ENCODE assay signal across 8 mouse cellular contexts in genomic region chr2:73592231-73593100, GRCm38 (mm10). TPM values are rescaled to one million over a fixed set of nuclear protein-coding genes. Genes with fewer than 3 reads are reported as not detected.
A peak's percentile ranks its signal among the peaks of the same experiment; 100 is the strongest.
DNase-seq lines count a peak whose midpoint lies in the region; ATAC-seq and TF ChIP-seq lines count a peak whose summit lies in the region.

No protein-coding gene starts in this region.

- peak overlapping the region; percentile 16 for H3K4me2 ChIP-seq in liver, postnatal 0 days (ENCODE audit: low read depth, low read length)
- no peak overlapping the region for H3K4me2 ChIP-seq in liver, embryonic 11.5 days
- H3K4me2 ChIP-seq in kidney, embryonic 14.5 days (replicated peaks; ENCODE audit: low read depth, low read length), result no peak overlapping the region
- peak overlapping the region; percentile 44 for H3K4me2 ChIP-seq in lung, postnatal 0 days (replicated peaks; ENCODE audit: low read depth, low read length)
- H3K4me2 ChIP-seq in hindbrain, embryonic 13.5 days, result no peak overlapping the region

- no peak overlapping the region for H3K4me3 ChIP-seq in liver, postnatal 0 days (ENCODE audit: low read depth, low read length)
- no peak overlapping the region for H3K4me3 ChIP-seq in liver, embryonic 11.5 days (ENCODE audit: low read depth, low read length)
- no peak overlapping the region for H3K4me3 ChIP-seq in kidney, embryonic 14.5 days (ENCODE audit: low read length)
- H3K4me3 ChIP-seq in lung, postnatal 0 days (ENCODE audit: low read depth, low read length), result peak overlapping the region; percentile 9; the same call in 1 of the 2 replicates
- H3K4me3 ChIP-seq in hindbrain, embryonic 13.5 days, result no peak overlapping the region

- no peaks in the 10 kb centered on the region for H3K9me3 ChIP-seq in liver, postnatal 0 days (ENCODE audit: low read length)
- H3K9me3 ChIP-seq in liver, embryonic 11.5 days (ENCODE audit: control insufficient read depth, low read length), result no peaks in the 10 kb centered on the region
- no peaks in the 10 kb centered on the region for H3K9me3 ChIP-seq in kidney, embryonic 14.5 days (ENCODE audit: control insufficient read depth, low read length)
- no peaks in the 10 kb centered on the region for H3K9me3 ChIP-seq in lung, postnatal 0 days (ENCODE audit: low read length)
- no peaks in the 10 kb centered on the region for H3K9me3 ChIP-seq in hindbrain, embryonic 13.5 days

- 48% methylated on average over 14 of the region's 14 CpGs for WGBS in liver, postnatal 0 days (ENCODE audit: insufficient replicate concordance)
- 67% methylated on average over 14 of the region's 14 CpGs for WGBS in liver, embryonic 11.5 days
- 58% methylated on average over 14 of the region's 14 CpGs for WGBS in kidney, embryonic 14.5 days
- 20% methylated on average over 14 of the region's 14 CpGs for WGBS in lung, postnatal 0 days
- 80% methylated on average over 14 of the region's 14 CpGs for WGBS in hindbrain, embryonic 13.5 days

- no peak for TF ChIP-seq EP300 in liver, postnatal 0 days (IDR thresholded peaks at IDR 0.05; ENCODE audit: low read depth)
- peak; percentile 16; the same call in 1 of the 2 replicates for TF ChIP-seq EP300 in lung, postnatal 0 days (IDR thresholded peaks at IDR 0.05)

- 0 out of 2 replicates have a peak, but pooled peaks cover 3% of the 10 kb centered on the region for H3K4me1 ChIP-seq in liver, postnatal 0 days (ENCODE audit: insufficient read depth)
- H3K4me1 ChIP-seq in liver, embryonic 11.5 days (replicated peaks; ENCODE audit: control insufficient read depth, insufficient read depth, low read length), result peaks cover 8% of the 10 kb centered on the region; the same call in 1 of the 2 replicates
- peaks cover 28% of the 10 kb centered on the region for H3K4me1 ChIP-seq in kidney, embryonic 14.5 days (ENCODE audit: control insufficient read depth, insufficient read depth, low read length)
- H3K4me1 ChIP-seq in lung, postnatal 0 days (ENCODE audit: insufficient read depth, low read depth, low read length), result peaks cover 18% of the 10 kb centered on the region; the same call in 1 of the 2 replicates
- H3K4me1 ChIP-seq in hindbrain, embryonic 13.5 days (replicated peaks), result peaks cover 17% of the 10 kb centered on the region

- TF ChIP-seq CTCF in liver, postnatal 0 days (IDR thresholded peaks at IDR 0.05; ENCODE audit: low read depth), result no peak
- TF ChIP-seq CTCF in lung, postnatal 0 days (IDR thresholded peaks at IDR 0.05), result no peak

- no peak overlapping the region for H3K9ac ChIP-seq in liver, postnatal 0 days (replicated peaks)
- H3K9ac ChIP-seq in liver, embryonic 11.5 days (ENCODE audit: low read depth, low read length), result no peak overlapping the region
- H3K9ac ChIP-seq in kidney, embryonic 14.5 days (ENCODE audit: low read depth, low read length), result no peak overlapping the region
- H3K9ac ChIP-seq in lung, postnatal 0 days (replicated peaks; ENCODE audit: low read depth), result no peak overlapping the region
- H3K9ac ChIP-seq in hindbrain, embryonic 13.5 days, result no peak overlapping the region

- no peak for DNase-seq in liver, postnatal 0 days
- DNase-seq in liver, embryonic 11.5 days (ENCODE audit: low spot score), result no peak
- DNase-seq in heart, adult 11 months, result peak; percentile 99
- peak; percentile 89 for DNase-seq in lung, postnatal 0 days (ENCODE audit: low spot score)
- no peak for DNase-seq in spleen, adult 18-20 months
- no peak for DNase-seq in MN1 (ENCODE audit: low spot score)

- no peaks in the 10 kb centered on the region for H3K36me3 ChIP-seq in liver, postnatal 0 days (replicated peaks; ENCODE audit: insufficient read depth, low read length)
- H3K36me3 ChIP-seq in liver, embryonic 11.5 days (ENCODE audit: control insufficient read depth, insufficient read depth, low read length), result no peaks in the 10 kb centered on the region
- no peaks in the 10 kb centered on the region for H3K36me3 ChIP-seq in kidney, embryonic 14.5 days (ENCODE audit: control insufficient read depth, insufficient read depth, low read length)
- H3K36me3 ChIP-seq in lung, postnatal 0 days (ENCODE audit: insufficient read depth, low read length), result no peaks in the 10 kb centered on the region
- no peaks in the 10 kb centered on the region for H3K36me3 ChIP-seq in hindbrain, embryonic 13.5 days

- H3K27me3 ChIP-seq in liver, postnatal 0 days (ENCODE audit: insufficient read depth, low read length), result no peaks in the 10 kb centered on the region
- H3K27me3 ChIP-seq in liver, embryonic 11.5 days (replicated peaks; ENCODE audit: control insufficient read depth, insufficient read depth, low read length), result no peaks in the 10 kb centered on the region
- H3K27me3 ChIP-seq in kidney, embryonic 14.5 days (ENCODE audit: control insufficient read depth, insufficient read depth, low read length), result no peaks in the 10 kb centered on the region
- H3K27me3 ChIP-seq in lung, postnatal 0 days (replicated peaks; ENCODE audit: insufficient read depth, low read length), result no peaks in the 10 kb centered on the region
- H3K27me3 ChIP-seq in hindbrain, embryonic 13.5 days, result 0 out of 2 replicates have a peak, but pooled peaks cover 2% of the 10 kb centered on the region

- no peak; the same call in 1 of the 2 replicates for ATAC-seq in liver, postnatal 0 days
- no peak for ATAC-seq in liver, embryonic 11.5 days (replicated peaks; ENCODE audit: low FRiP score)
- ATAC-seq in kidney, embryonic 14.5 days (ENCODE audit: low FRiP score, low TSS enrichment), result 0 out of 2 replicates have a peak, but pooled peaks have one; percentile 18
- ATAC-seq in lung, postnatal 0 days, result peak; percentile 91
- ATAC-seq in hindbrain, embryonic 13.5 days (ENCODE audit: low FRiP score), result no peak

- H3K27ac ChIP-seq in liver, postnatal 0 days (ENCODE audit: low read depth), result no peak overlapping the region
- H3K27ac ChIP-seq in liver, embryonic 11.5 days (ENCODE audit: low read depth, low read length), result no peak overlapping the region
- H3K27ac ChIP-seq in kidney, embryonic 14.5 days (ENCODE audit: low read depth, low read length), result 0 out of 2 replicates have a peak overlapping the region, but pooled peaks have one; percentile 26
- peak overlapping the region; percentile 87 for H3K27ac ChIP-seq in lung, postnatal 0 days (ENCODE audit: low read length)
- H3K27ac ChIP-seq in hindbrain, embryonic 13.5 days, result no peak overlapping the region

RNA-seq across cellular contexts. Expression of gene Chrna1, which starts 12.3 kb away (rescaled TPM):
- 0.06 and 0.18 TPM in 2 replicates for polyA plus RNA-seq in liver, postnatal 0 days (2015; fragmentation: Nextera tagmentation; extraction: Ambion mirVana)
- 0.66 and 0.70 TPM in 2 replicates for polyA plus RNA-seq in liver, embryonic 11.5 days (2014; fragmentation: Nextera tagmentation; extraction: Ambion mirVana)
- polyA plus RNA-seq in kidney, embryonic 14.5 days (2014; fragmentation: Nextera tagmentation; extraction: Ambion mirVana), result 0.35 and 0.86 TPM in 2 replicates
- 0.07 and 0.12 TPM in 2 replicates for polyA plus RNA-seq in lung, postnatal 0 days (2015; fragmentation: Nextera tagmentation; extraction: Ambion mirVana)
- 0.40 and 0.45 TPM in 2 replicates for polyA plus RNA-seq in hindbrain, embryonic 13.5 days (2015; fragmentation: Nextera tagmentation; extraction: Ambion mirVana)

Comparison
In these comparisons a context has a peak if more than half of its experiments do, and no peak if none do; other contexts are left out.
1. H3K4me2 ChIP-seq: peak in liver, postnatal 0 days (single experiment) and lung, postnatal 0 days (single experiment); none in liver, embryonic 11.5 days (single experiment), kidney, embryonic 14.5 days (single experiment) and hindbrain, embryonic 13.5 days (single experiment).
2. ATAC-seq: peak in kidney, embryonic 14.5 days (single experiment) and lung, postnatal 0 days (single experiment); none in liver, postnatal 0 days (single experiment), liver, embryonic 11.5 days (single experiment) and hindbrain, embryonic 13.5 days (single experiment).
3. DNase-seq: peak in heart, adult 11 months (single experiment) and lung, postnatal 0 days (single experiment); none in liver, postnatal 0 days (single experiment), liver, embryonic 11.5 days (single experiment), spleen, adult 18-20 months (0 of 2) and MN1 (single experiment).
4. H3K27ac ChIP-seq: peak in kidney, embryonic 14.5 days (single experiment) and lung, postnatal 0 days (single experiment); none in liver, postnatal 0 days (single experiment), liver, embryonic 11.5 days (single experiment) and hindbrain, embryonic 13.5 days (single experiment).